Mouse (Mus musculus) heart, postnatal 25 days (tissue): ENCODE results near the gene Eng. TPM values are rescaled to one million over a fixed set of nuclear protein-coding genes. Genes with fewer than 3 reads are reported as not detected.
A peak's percentile ranks its signal among the peaks of the same experiment; 100 is the strongest.

Experiments used
- DNase-seq: peaks from one replicate; pipeline ENCODE4 v3.0.0; 2022; ENCODE audit warnings: low spot score
- intact Hi-C: fragments of 180-260 bp; cut with DNase I; formaldehyde crosslinking; loops from one replicate; pipeline ENCODE4 v1.15.1; 2025
- total RNA-seq, 2 experiments: library from RNA; stranded (reverse); gene quantifications; 2 replicates each; pipeline ENCODE4 v1.2.3; 2021

Eng gene
- total RNA-seq, 2 experiments from 2014 or later = 126 to 140 TPM

DNA sequence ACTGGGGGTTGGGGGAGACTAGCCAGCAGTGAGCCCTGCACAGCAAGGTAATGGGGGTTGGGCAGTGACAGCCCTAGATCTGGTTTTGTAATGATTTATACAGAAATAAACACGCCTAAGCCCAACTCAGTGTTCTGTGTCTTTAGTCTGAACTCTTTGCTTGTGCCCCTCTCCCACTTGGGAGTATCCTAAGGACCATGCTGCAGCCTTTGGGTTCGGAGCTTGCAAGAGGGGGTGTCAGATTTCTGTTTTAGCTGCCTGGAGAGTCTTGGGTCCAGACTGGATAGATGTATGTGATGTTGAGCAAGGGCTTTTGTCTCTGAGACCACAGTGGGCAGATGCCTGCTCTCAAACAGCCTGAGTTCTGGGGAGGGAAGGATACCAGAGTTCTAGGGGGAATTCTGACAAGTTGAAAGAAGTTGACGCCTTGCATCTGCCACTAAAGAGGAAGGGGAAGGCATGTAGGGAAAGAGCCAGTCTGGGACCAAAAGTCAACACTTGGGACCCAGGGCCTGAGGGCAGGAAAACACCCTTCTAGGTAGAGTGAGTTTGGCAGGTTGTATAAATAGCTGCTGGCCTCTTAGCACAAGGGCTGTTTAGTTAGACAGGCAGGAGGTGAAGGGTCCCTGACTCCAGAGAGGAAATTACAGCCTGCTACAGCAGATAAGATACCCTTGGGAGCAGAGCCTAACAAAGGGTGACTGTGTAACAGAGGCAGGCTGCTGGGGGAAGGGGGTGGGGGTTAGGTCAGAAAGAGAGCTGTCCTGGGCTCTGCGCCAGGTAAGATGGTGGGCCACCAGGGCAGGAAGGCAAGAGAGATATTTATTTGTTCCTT is 25.5 kb upstream of the Eng start:
- peak; percentile 70 for DNase-seq
- intact Hi-C loops = no loop called here

DNA sequence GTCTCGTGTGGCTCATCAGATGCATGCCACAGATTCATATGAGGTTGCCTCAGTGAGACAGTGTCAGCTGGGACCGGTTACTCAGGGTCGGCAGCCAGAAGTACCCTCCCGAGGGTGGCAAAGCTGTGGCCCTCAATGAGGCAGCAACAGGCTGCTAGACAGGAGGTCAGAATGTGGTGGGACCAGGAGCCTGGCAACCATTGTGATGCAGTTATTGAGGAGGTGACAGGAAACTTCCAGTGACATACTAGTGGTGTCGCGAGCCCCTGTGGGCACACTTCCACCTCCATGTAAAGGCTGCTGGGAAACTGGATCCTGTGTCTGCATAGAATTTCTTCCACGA is 24.9 kb upstream of the Eng start, which contains the start of gene Ak1:
Gene Ak1 (plus strand): TSS at position 242 of the 343 bp plus-strand sequence.
- intact Hi-C loops = no loop called here
- no peak for DNase-seq

DNA sequence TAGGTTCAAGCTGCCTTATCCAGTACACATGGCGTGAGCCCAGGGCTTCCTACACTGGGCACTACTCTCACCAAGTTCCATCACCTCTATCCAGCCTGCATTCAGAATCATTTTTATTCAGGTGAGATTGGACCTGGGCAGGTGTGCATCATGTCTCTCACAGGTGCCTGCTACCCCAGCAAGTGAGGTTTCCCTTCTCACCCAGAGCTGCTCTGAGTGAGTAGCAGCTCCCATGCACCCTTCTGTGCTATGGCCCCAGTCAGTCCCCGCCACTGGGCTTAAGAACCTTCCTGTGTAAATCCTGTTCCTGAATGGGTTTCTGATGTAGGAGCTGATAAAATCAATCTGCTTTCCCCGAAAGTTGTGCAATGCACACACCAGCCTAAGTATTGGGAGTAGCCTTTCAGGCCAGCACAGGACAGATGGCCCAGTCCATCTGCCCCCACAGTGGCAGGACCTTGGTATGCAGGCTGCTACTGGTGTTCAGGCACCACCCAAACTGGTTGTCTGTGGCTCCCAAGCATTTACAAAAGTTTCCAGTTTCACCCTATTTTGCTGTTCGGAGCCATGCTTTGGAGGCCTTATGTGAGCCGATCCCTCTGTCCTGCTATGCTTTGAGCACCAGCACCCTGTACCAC is 22.2 kb upstream of the Eng start:
- DNase-seq = no peak
- intact Hi-C loops = no loop called here

DNA sequence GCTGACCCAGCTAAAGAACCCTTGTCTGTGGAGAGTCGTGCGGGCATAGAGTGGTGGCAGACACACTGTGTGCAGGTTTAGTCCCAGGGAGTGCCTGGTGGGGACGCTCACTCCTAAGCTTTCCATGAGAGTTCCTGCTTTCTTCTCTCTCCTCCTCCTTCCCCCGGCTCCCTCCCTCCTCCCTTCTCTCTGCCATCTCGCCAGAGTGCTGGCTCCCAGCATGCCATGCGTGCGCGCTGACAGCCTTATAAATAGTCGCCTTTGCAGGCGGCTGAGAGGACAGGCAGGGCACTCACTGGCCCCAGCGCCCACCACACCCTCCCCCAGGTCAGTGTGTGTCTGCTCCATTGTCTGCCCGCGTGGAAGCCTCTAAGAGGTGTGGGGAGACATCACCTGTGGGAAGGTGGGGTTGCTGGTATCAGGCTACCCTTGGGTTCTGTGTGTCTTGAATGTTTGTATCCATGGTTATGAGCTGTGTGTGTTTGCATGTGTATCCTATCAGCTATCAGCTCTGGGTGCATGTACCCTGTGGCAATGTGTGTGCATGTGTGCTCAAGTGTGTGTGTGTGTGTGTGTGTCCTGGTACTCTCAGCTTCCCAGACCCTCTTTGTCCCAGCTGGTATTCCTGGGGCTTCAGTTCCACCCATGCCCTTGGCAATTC is 21.1 kb upstream of the Eng start:
- intact Hi-C loops = no loop called here
- peak; percentile 71 for DNase-seq

DNA sequence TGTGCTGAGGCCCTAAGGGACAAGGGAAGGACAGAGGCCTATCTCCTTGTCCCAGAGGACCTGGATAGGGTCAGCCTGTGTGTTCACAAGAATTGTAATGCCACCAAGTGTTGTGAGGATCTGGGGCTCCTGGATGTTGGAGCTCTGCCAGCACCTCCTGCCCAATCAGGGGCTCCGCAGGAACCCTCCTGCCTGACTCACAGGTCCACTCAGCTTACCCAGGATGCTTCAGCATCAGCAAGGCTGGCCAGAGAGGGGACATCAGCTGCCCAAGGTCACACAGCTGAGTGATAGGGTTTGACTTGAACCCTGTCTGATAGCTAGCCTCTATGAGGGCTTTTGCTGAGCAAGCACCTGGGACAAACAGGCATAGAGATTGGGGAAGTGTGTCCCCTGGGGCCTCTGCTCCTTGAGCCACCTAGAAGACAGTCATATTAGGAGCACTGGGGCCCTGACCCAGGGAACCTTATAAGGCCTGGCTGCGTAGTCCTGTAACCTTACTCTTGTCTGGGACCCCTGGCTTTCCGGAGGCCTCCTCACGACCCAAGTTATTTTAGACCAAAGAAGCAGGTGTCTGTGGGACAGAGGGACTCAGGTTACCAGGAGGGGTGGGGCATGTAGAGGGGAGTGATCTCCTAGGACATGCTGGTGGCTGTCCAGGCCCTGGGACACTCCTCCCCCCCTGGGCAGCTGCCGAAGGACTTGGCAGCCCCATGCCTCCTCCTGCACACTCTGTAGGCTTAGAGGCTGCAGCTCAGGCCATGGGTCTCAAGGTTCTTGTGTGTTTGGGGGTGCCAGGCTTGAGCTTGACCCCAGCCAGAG is 20.3 kb upstream of the Eng start:
- DNase-seq = peak; percentile 61
- intact Hi-C loops = no loop called here

DNA sequence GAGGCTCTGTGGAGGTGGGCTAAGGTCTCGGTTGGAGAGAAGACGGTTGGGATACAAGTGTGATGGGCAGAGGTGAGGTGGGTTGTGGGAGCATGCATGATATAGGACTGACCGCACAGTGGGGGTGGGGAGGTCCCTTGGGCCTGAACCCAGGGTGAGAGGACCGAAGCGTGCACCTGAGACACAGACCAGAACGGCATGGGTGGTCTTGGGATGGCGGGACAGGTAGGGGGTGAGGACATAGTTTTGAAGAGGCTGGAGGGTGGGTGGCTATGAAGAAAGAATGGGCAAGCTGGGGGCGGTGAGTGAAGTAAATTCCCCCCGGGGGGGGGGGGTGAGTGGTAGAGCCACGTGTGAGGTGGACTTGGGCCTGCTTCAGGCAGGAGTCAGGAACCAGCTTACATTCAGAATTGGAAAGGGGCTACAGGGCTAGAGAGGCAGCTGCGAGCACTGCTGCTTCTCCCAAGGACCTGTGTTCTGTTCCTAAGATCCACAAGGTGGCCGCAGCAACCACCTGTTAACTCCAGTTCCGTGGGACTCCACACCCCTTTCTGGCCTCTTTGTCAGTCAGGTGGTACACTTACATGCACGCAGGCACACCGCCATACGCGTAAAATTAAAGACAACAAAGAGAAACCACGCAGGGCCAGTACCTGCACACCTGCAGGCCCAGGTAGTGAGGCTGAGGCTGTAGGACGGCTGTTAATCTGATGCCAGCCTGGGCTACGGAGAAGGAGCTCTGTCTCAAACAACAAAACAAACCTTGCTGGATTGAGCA is 18.9 kb upstream of the Eng start:
- DNase-seq = no peak

DNA sequence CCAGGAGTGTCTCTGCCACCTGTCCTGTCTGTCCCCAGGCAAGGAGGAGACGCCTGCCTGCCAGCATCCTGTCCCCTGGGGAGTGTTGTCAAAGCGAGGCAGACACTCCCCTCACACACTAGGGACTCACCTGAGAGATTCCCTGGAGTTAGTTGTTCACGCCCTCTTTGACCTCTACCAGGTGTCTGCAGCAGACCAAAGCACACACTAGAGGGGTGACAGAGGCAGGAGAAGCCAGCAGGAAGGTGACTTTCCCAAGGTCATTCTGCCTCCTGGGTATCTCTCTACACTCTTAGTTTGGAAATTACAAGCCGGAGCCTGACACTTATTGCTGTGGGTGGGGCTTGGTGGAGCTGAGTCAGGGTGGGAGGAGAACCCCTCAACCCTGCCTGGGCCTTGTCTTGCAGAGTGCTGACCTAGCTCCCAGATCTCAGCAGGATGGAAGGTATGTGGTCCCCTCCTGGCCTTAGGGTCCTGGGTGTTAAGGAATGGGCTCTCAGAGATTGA is 18.3 kb upstream of the Eng start:
- intact Hi-C loops = no loop called here
- no peak for DNase-seq

More for the DNA sequence above, 18.9 kb upstream of the Eng start:
- intact Hi-C loops = no loop called here

DNA sequence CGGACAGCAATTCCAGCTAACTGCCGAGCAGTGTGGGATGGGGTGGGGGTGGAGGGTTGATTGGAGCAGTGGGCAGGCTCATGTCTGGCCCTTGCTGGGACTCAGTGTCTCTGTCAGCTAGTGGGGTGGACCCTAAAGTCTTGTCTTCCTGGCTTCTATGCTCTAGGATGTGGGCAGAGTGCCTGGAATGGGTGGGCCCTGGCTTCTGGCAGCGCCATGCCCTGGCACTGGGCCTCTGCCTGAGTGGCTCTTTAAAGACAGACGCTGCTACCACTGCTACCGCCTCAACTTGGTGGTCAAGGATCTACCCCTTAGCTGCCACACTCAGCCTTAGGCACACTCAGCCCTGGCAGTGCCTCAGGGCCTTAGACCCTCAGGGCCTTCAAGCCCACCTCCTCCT is 17.7 kb upstream of the Eng start:
- intact Hi-C loops = no loop called here

DNA sequence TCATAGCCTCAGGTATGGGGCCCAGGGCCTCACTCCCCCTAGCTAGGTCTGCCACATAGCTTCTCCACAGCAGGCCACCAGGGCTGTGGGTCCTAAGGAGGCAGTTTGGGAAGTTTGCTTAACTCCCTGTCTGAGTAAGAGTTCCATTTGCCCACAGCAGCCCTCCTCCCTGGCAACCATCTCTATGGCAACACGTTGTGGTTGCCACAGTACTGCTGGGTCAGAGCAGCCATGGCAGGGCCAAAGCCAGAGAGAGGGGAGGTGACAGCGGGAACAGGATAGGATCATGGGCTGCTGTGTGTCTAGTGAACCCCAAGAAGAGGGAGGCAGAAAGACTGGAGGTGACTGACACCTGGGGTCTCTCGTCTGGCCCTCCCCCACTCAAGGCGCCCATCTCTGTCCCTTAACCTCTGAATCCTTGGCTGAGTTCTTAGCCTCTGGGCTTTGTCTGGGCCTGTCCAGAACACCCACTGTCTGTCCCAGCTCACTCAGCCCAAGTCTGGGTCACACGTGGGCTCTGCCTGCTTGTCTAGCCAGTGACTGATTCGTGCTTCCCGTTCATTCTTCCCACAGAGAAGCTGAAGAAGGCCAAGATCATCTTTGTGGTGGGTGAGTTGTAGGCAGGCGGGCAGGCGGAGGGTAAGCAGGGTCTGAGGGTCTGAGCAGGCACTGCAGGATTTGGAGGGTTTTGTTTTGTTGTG is 17.0 kb upstream of the Eng start:
- intact Hi-C loops = no loop called here
- DNase-seq = no peak

More for the DNA sequence above, 17.7 kb upstream of the Eng start:
- peak; percentile 80 for DNase-seq

DNA sequence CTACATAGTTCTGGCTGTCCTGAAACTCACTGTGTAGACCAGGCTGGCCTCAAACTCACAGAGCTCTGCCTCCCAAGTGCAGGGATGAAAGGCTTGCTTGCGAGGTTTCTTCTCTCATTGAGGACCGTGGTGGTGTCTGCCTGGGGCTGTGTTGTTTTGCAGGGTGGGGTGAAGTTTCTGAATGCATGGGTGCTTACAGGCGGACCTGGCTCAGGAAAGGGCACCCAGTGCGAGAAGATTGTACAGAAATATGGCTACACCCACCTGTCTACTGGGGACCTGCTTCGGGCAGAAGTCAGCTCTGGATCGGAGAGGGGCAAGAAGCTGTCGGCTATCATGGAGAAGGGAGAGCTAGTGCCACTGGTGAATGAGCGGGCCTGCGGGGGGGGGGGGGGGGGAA is 16.4 kb upstream of the Eng start:
- intact Hi-C loops = loop anchor here (10.0 kb wide), 1 partner anchor 215 kb away; the partner anchor contains the start of gene Stxbp1
- no peak for DNase-seq

DNA sequence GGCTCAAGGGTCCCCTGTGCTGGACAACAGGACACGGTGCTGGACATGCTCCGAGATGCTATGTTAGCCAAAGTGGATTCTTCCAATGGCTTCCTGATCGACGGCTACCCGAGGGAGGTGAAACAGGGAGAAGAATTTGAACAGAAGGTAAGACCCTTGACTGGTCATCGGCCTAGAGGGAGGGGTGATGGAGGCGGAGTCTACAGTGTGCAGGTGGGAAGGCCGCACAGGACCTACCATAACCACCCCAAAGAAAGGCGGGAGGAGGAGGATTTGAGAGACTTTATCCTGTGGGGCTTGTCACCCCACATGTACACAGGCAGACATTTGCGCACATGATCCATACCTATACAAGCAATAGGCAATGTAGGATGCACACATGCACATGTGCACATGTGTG is 15.3 kb upstream of the Eng start:
- intact Hi-C loops = loop anchor here (1.0 to 10.0 kb wide), 2 partner anchors 58 to 214 kb away; partner anchors contain the start of gene Stxbp1
- no peak for DNase-seq

DNA sequence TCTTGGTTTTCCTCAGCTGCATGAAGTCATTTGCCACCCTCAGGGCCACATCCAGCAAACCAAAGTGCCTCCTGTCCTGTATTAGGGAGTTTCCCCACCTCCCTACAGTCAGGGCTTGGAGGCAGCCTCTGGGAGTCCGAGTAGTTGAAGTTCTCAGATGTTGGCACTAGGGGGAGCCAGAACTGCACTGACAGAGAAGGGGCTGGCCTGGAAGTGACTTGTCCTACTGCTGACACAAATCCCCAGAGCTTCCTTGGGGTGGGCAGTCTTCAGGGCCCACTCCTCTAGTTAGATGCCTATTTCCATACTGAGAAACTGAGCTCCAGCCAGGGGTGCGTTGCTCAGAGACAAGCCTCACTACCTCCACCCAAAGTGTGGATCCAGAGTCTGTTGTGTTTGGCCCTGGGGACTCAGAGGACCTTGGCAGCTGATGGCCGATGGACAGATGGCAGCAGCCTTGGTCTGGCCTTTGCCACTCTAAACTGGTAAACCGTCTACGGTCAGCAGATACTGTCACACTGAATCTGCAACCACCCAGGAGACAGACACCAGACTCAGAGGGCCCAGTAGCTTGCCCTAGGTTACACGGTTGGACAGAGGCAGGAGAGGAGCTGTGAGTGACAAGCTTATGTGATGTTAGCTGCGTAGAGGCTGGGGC is 14.5 kb upstream of the Eng start:
- intact Hi-C loops = loop anchor here (1.0 to 10.0 kb wide), 3 partner anchors 15 to 213 kb away; partner anchors contain the start of genes Eng and Stxbp1
- peak; percentile 64 for DNase-seq

DNA sequence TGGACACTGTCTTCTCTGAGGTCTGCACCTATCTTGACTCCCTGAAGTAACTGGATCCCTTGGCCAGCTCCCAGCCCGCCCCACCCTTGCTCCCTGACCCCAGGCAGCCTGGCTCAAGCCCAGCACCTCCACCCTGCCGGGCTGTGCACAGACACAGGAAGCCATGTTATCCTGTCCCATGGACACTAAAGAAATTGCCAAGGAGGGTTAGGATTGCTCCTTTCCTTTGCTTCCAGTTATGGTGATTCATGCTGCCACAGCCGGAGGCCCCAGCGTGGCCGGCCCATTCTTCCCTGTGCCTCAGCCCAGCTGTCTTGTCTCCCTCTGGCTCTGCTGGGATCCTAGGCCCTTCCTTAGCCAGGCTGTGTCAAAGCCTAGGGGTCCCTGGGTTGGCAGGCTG is 12.7 kb upstream of the Eng start:
- DNase-seq = no peak
- intact Hi-C loops = loop anchor here (2.0 to 10.0 kb wide), 2 partner anchors 13 to 211 kb away; partner anchors contain the start of genes Eng and Stxbp1

DNA sequence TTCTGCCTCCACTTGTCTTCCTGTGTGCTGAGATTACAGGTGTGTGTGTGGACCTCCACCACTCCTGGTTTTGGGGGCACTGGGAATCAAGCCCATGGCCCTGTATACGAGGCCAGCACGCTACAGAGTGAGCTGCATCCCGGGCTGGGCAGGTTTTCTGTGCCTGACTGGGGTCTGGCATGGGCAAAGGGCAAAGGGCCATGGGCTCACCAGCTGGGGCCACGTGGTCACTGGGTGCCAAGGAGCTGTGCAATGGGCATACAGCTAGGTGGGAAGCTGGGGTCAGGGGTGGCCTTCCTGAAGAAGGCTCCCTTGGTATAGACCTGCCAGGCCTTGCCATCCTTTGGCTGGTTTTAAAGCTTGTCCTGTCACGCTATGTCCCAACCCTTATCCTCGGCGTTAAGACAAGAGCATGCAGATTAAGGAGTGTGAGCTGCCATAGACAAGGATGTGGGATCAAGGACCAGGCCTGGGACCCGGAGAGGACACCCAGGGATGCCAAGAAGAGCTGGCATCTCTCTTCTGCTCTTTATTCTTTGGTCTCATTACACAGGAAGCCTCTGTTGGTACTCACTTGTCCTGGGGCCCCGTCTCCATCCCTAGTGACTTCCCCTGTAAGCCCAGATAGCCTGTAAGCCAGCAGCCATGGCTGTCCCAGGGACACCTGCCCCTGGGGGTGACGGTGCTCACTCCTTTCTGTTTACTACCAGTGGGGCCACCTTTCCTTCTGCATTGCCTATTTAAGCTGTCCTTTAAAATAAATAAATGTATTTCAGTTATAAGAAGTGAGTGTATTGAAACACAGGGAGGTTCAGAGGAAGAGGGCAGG is 11.9 kb upstream of the Eng start:
- intact Hi-C loops = loop anchor here (10.0 kb wide), 1 partner anchor 210 kb away; the partner anchor contains the start of gene Stxbp1
- DNase-seq = no peak

DNA sequence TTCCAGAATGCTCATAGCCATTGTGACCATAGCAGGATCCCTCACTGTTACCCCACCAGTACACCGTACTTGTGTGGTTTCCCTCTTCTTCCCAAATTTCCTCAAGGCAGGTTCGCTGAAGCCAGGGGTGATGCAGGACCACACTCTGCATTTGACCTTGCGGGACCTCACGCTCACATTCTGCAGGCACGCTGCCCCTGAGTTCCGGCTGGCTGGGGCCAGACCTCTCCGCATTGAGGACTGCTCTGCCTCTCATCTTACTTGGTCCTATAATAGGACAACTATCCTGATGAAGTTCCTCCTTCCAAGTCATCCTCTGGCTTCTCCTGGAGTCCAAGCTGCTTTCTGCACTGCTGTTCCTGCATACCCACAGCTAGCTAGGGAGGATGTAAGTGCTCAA is 9.8 kb upstream of the Eng start:
- intact Hi-C loops = loop anchor here (10.0 kb wide), 1 partner anchor 208 kb away; the partner anchor contains the start of gene Stxbp1
- DNase-seq = no peak

DNA sequence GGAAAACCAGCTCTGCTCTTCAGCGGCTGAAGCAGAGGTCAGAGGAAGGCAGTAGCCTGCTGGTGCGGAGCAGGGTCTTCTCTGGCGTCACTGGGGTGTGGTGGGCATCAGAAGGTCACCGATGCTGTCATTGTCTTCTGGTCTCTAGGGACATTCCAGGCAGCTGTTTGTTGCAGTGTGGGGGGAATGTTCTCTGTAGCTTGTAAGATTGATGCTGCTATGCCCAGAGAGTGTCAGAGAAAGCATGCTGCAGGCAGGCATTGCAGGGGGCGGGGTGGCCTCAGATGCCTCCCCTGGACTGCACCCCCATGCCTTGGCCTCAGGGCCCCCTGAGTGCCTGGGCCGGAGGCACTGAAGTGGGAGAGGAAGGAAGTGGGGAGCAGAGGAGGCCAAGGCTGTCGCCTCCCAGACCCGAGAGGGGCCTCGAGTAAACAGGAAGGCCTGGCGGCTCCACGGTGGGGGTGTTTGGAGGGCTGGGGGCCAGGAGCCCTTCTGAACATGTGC is 8.6 kb upstream of the Eng start:
- intact Hi-C loops = loop anchor here (10.0 kb wide), 1 partner anchor 207 kb away; the partner anchor contains the start of gene Stxbp1
- peak; percentile 80 for DNase-seq
